Mouse (Mus musculus) granulocyte monocyte progenitor cell, adult 5-6 weeks (primary cell): ENCODE results near the gene Olfr764-ps1. TPM values are rescaled to one million over a fixed set of nuclear protein-coding genes. Genes with fewer than 3 reads are reported as not detected.

ENCODE experiments used
- total RNA-seq, 2 experiments: library from RNA; stranded (forward) in 1 of 2; stranded (reverse) in 1 of 2; fragments of 200-712, 200-1000 nt in 1 of 2; fragments of >200 nt in 1 of 2; fragmentation: Nextera tagmentation in 1 of 2; gene quantifications; 2 replicates each; pipeline ENCODE4 v1.2.3; 2014 to 2017

The Olfr764-ps1 gene
- total RNA-seq, 2 experiments from 2014 or later = not detected

Other genes with a start within 250 kb of the Olfr764-ps1 start
- gene Mmp19, start 249.0 kb downstream of the Olfr764-ps1 start, total RNA-seq (2014; fragmentation: Nextera tagmentation) = 6.9 and 8.3 TPM in 2 replicates
- gene Mmp19, start 249.0 kb downstream of the Olfr764-ps1 start, total RNA-seq (2017) = 14.9 and 15.6 TPM in 2 replicates
- gene Dnajc14, start 235.8 kb downstream of the Olfr764-ps1 start, total RNA-seq (2014; fragmentation: Nextera tagmentation) = 16.5 and 17.5 TPM in 2 replicates
- 23.8 and 30.7 TPM in 2 replicates for gene Dnajc14, start 235.8 kb downstream of the Olfr764-ps1 start, total RNA-seq (2017)
- gene Tmem198b, start 235.5 kb downstream of the Olfr764-ps1 start, total RNA-seq (2014; fragmentation: Nextera tagmentation) = 10.8 and 14.4 TPM in 2 replicates
- gene Tmem198b, start 235.5 kb downstream of the Olfr764-ps1 start, total RNA-seq (2017) = 3.4 and 3.6 TPM in 2 replicates
- gene Sarnp, start 222.6 kb downstream of the Olfr764-ps1 start, total RNA-seq (2014; fragmentation: Nextera tagmentation) = 184 and 236 TPM in 2 replicates
- gene Sarnp, start 222.6 kb downstream of the Olfr764-ps1 start, total RNA-seq (2017) = 265 and 272 TPM in 2 replicates
- 33.9 and 84.1 TPM in 2 replicates for gene Ormdl2, start 218.3 kb downstream of the Olfr764-ps1 start, total RNA-seq (2014; fragmentation: Nextera tagmentation)
- gene Ormdl2, start 218.3 kb downstream of the Olfr764-ps1 start, total RNA-seq (2017) = 82.4 and 147 TPM in 2 replicates
- 0.21 TPM in 1 of 2 replicates, not detected in the other for gene Gdf11, start 148.2 kb downstream of the Olfr764-ps1 start, total RNA-seq (2014; fragmentation: Nextera tagmentation)
- gene Gdf11, start 148.2 kb downstream of the Olfr764-ps1 start, total RNA-seq (2017) = 0.15 TPM in 1 of 2 replicates, not detected in the other
- 139 and 203 TPM in 2 replicates for gene Cd63, start 138.9 kb downstream of the Olfr764-ps1 start, total RNA-seq (2014; fragmentation: Nextera tagmentation)
- gene Cd63, start 138.9 kb downstream of the Olfr764-ps1 start, total RNA-seq (2017) = 123 and 185 TPM in 2 replicates
- 2.0 and 9.5 TPM in 2 replicates for gene Rdh5, start 117.0 kb downstream of the Olfr764-ps1 start, total RNA-seq (2014; fragmentation: Nextera tagmentation)
- 2.4 TPM in 1 of 2 replicates, not detected in the other for gene Rdh5, start 117.0 kb downstream of the Olfr764-ps1 start, total RNA-seq (2017)
- 124 and 140 TPM in 2 replicates for gene Bloc1s1, start 115.9 kb downstream of the Olfr764-ps1 start, total RNA-seq (2014; fragmentation: Nextera tagmentation)
- 71.3 and 86.4 TPM in 2 replicates for gene Bloc1s1, start 115.9 kb downstream of the Olfr764-ps1 start, total RNA-seq (2017)
- gene Itga7, start 106.1 kb downstream of the Olfr764-ps1 start, total RNA-seq (2014; fragmentation: Nextera tagmentation) = not detected in 2 replicates
- gene Itga7, start 106.1 kb downstream of the Olfr764-ps1 start, total RNA-seq (2017) = not detected in 2 replicates
- not detected in 2 replicates for gene Mettl7b, start 78.9 kb downstream of the Olfr764-ps1 start, total RNA-seq (2014; fragmentation: Nextera tagmentation)
- not detected in 2 replicates for gene Mettl7b, start 78.9 kb downstream of the Olfr764-ps1 start, total RNA-seq (2017)
- not detected in 2 replicates for gene Olfr9, start 50.5 kb downstream of the Olfr764-ps1 start, total RNA-seq (2014; fragmentation: Nextera tagmentation)
- not detected in 2 replicates for gene Olfr9, start 50.5 kb downstream of the Olfr764-ps1 start, total RNA-seq (2017)
- gene Olfr763, start 29.1 kb downstream of the Olfr764-ps1 start, total RNA-seq (2014; fragmentation: Nextera tagmentation) = not detected in 2 replicates
- not detected in 2 replicates for gene Olfr763, start 29.1 kb downstream of the Olfr764-ps1 start, total RNA-seq (2017)
- not detected in 2 replicates for gene Olfr765, start 10.1 kb upstream of the Olfr764-ps1 start, total RNA-seq (2014; fragmentation: Nextera tagmentation)
- gene Olfr765, start 10.1 kb upstream of the Olfr764-ps1 start, total RNA-seq (2017) = not detected in 2 replicates
- not detected in 2 replicates for gene Olfr766-ps1, start 29.1 kb upstream of the Olfr764-ps1 start, total RNA-seq (2014; fragmentation: Nextera tagmentation)
- not detected in 2 replicates for gene Olfr766-ps1, start 29.1 kb upstream of the Olfr764-ps1 start, total RNA-seq (2017)
- gene Olfr767, start 43.0 kb upstream of the Olfr764-ps1 start, total RNA-seq (2014; fragmentation: Nextera tagmentation) = not detected in 2 replicates
- not detected in 2 replicates for gene Olfr767, start 43.0 kb upstream of the Olfr764-ps1 start, total RNA-seq (2017)
- not detected in 2 replicates for gene Olfr768, start 59.5 kb upstream of the Olfr764-ps1 start, total RNA-seq (2014; fragmentation: Nextera tagmentation)
- not detected in 2 replicates for gene Olfr768, start 59.5 kb upstream of the Olfr764-ps1 start, total RNA-seq (2017)
- gene Olfr769, start 78.0 kb upstream of the Olfr764-ps1 start, total RNA-seq (2014; fragmentation: Nextera tagmentation) = not detected in 2 replicates
- not detected in 2 replicates for gene Olfr769, start 78.0 kb upstream of the Olfr764-ps1 start, total RNA-seq (2017)
- not detected in 2 replicates for gene Olfr770, start 99.1 kb upstream of the Olfr764-ps1 start, total RNA-seq (2014; fragmentation: Nextera tagmentation)
- not detected in 2 replicates for gene Olfr770, start 99.1 kb upstream of the Olfr764-ps1 start, total RNA-seq (2017)
- not detected in 2 replicates for gene Olfr771, start 124.9 kb upstream of the Olfr764-ps1 start, total RNA-seq (2014; fragmentation: Nextera tagmentation)
- gene Olfr771, start 124.9 kb upstream of the Olfr764-ps1 start, total RNA-seq (2017) = not detected in 2 replicates
- gene Olfr772, start 138.0 kb upstream of the Olfr764-ps1 start, total RNA-seq (2014; fragmentation: Nextera tagmentation) = not detected in 2 replicates
- gene Olfr772, start 138.0 kb upstream of the Olfr764-ps1 start, total RNA-seq (2017) = not detected in 2 replicates
- not detected in 2 replicates for gene Olfr773, start 147.5 kb upstream of the Olfr764-ps1 start, total RNA-seq (2014; fragmentation: Nextera tagmentation)
- not detected in 2 replicates for gene Olfr773, start 147.5 kb upstream of the Olfr764-ps1 start, total RNA-seq (2017)
- not detected in 2 replicates for gene Olfr774, start 196.3 kb upstream of the Olfr764-ps1 start, total RNA-seq (2014; fragmentation: Nextera tagmentation)
- not detected in 2 replicates for gene Olfr774, start 196.3 kb upstream of the Olfr764-ps1 start, total RNA-seq (2017)
- not detected in 2 replicates for gene Olfr775, start 208.5 kb upstream of the Olfr764-ps1 start, total RNA-seq (2014; fragmentation: Nextera tagmentation)
- not detected in 2 replicates for gene Olfr775, start 208.5 kb upstream of the Olfr764-ps1 start, total RNA-seq (2017)
- gene Olfr776, start 219.2 kb upstream of the Olfr764-ps1 start, total RNA-seq (2014; fragmentation: Nextera tagmentation) = not detected in 2 replicates
- not detected in 2 replicates for gene Olfr776, start 219.2 kb upstream of the Olfr764-ps1 start, total RNA-seq (2017)
- not detected in 2 replicates for gene Olfr777, start 231.6 kb upstream of the Olfr764-ps1 start, total RNA-seq (2014; fragmentation: Nextera tagmentation)
- gene Olfr777, start 231.6 kb upstream of the Olfr764-ps1 start, total RNA-seq (2017) = not detected in 2 replicates